Mouse (Mus musculus): ENCODE results near the gene Tmem131l. TPM values are rescaled to one million over a fixed set of nuclear protein-coding genes. Genes with fewer than 3 reads are reported as not detected.

The Tmem131l gene
- polyA plus RNA-seq, 1 experiment from 2014 or later, result 123 TPM

DNA sequence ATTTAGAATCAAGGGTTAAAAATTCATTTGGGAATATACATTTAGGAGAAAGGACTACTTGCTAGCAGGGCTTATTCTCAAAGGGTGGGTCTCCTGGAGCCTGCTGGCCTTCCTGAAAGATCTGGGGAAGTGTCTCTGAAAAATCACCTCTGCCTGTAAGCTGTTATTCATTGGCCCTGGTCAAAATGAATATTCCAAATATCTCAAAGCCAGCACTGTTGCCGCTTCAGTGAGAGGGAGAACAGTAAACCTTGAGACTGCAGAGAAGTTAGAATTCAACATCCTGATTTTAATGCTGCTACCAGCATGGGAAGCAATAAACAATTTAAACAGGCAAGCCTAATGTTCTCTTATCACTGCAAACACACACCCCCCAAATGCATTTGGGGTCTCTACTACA lies 1.8 kb downstream of the Tmem131l start:
- peak overlapping the region; percentile 99 for H3K9ac ChIP-seq (ENCODE audit: low read length)
- ATAC-seq (no peak), DNase-seq (ENCODE audit: low spot score) (no peak)
- H3K4me1 ChIP-seq (ENCODE audit: control insufficient read depth, insufficient read depth, low read length), result peaks cover 52% of the 10 kb centered on the region
- peaks cover 14% of the 10 kb centered on the region for H3K36me3 ChIP-seq (ENCODE audit: control insufficient read depth, insufficient read depth, low read length)
- H3K4me2 ChIP-seq (ENCODE audit: low read length), result peak overlapping the region; percentile 90
- peak overlapping the region; percentile 98 for H3K4me3 ChIP-seq (ENCODE audit: low read depth, low read length)
- no peak overlapping the region for H3K27ac ChIP-seq (ENCODE audit: low read depth, low read length)
- WGBS, result 37% methylated on average over 1 of the region's 1 CpGs
- H3K27me3 ChIP-seq (replicated peaks; ENCODE audit: control insufficient read depth, insufficient read depth, low read length), result no peaks in the 10 kb centered on the region
- no peaks in the 10 kb centered on the region for H3K9me3 ChIP-seq (replicated peaks; ENCODE audit: control insufficient read depth, low read length)

GRCm38 (mm10) chr3:84037536-84037935 lies 2.4 kb downstream of the Tmem131l start:
- H3K27ac ChIP-seq (ENCODE audit: low read depth, low read length), result no peak overlapping the region
- no peaks in the 10 kb centered on the region for H3K9me3 ChIP-seq (replicated peaks; ENCODE audit: control insufficient read depth, low read length)
- WGBS, result 83% methylated on average over 3 of the region's 3 CpGs
- H3K4me3 ChIP-seq (ENCODE audit: low read depth, low read length), result peak overlapping the region; percentile 98
- no peaks in the 10 kb centered on the region for H3K27me3 ChIP-seq (replicated peaks; ENCODE audit: control insufficient read depth, insufficient read depth, low read length)
- peaks cover 18% of the 10 kb centered on the region for H3K36me3 ChIP-seq (ENCODE audit: control insufficient read depth, insufficient read depth, low read length)
- ATAC-seq (no peak), DNase-seq (ENCODE audit: low spot score) (no peak)
- peaks cover 53% of the 10 kb centered on the region for H3K4me1 ChIP-seq (ENCODE audit: control insufficient read depth, insufficient read depth, low read length)
- H3K4me2 ChIP-seq (ENCODE audit: low read length), result peak overlapping the region; percentile 90
- peak overlapping the region; percentile 99 for H3K9ac ChIP-seq (ENCODE audit: low read length)

DNA sequence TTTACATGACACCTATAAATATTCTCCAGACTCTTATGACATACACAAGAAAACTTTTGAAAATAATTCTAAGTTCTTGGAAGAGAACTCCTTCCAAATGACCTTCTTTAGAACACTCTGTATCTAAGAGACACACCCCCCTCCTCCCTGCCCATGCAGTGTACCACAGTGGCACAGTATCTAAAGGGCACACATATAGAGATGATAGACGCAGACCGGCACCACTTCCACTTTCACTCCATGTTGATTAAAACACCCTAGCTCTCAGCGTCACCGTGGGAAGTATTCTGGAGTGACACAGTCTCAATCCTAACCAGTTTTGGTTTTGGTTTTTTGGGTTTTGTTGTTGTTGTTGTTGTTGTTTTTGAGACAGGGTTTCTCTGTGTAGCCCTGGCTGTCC lies 3.1 kb downstream of the Tmem131l start:
- DNase-seq (ENCODE audit: low spot score) (no peak), ATAC-seq (no peak)
- 88% methylated on average over 4 of the region's 4 CpGs for WGBS
- Histone ChIP-seq H3K27me3 (replicated peaks; ENCODE audit: control insufficient read depth, insufficient read depth, low read length) (no peaks in the 10 kb centered on the region), H3K4me1 (ENCODE audit: control insufficient read depth, insufficient read depth, low read length) (peaks cover 53% of the 10 kb centered on the region), H3K36me3 (ENCODE audit: control insufficient read depth, insufficient read depth, low read length) (peaks cover 18% of the 10 kb centered on the region), H3K9ac (ENCODE audit: low read length) (no peak overlapping the region), H3K4me2 (ENCODE audit: low read length) (peak overlapping the region; percentile 90), H3K27ac (ENCODE audit: low read depth, low read length) (no peak overlapping the region), H3K4me3 (ENCODE audit: low read depth, low read length) (no peak overlapping the region), H3K9me3 (replicated peaks; ENCODE audit: control insufficient read depth, low read length) (no peaks in the 10 kb centered on the region)

GRCm38 (mm10) chr3:84035728-84036364 lies 4.1 kb downstream of the Tmem131l start:
- H3K4me1 ChIP-seq (ENCODE audit: control insufficient read depth, insufficient read depth, low read length), result peaks cover 49% of the 10 kb centered on the region
- H3K27me3 ChIP-seq (replicated peaks; ENCODE audit: control insufficient read depth, insufficient read depth, low read length), result no peaks in the 10 kb centered on the region
- WGBS, result 92% methylated on average over 6 of the region's 6 CpGs
- peaks cover 27% of the 10 kb centered on the region for H3K36me3 ChIP-seq (ENCODE audit: control insufficient read depth, insufficient read depth, low read length)
- no peak overlapping the region for H3K27ac ChIP-seq (ENCODE audit: low read depth, low read length)
- peak overlapping the region; percentile 28 for H3K4me2 ChIP-seq (ENCODE audit: low read length)
- ATAC-seq (no peak), DNase-seq (ENCODE audit: low spot score) (no peak)
- H3K9me3 ChIP-seq (replicated peaks; ENCODE audit: control insufficient read depth, low read length), result no peaks in the 10 kb centered on the region
- H3K9ac ChIP-seq (ENCODE audit: low read length), result no peak overlapping the region
- H3K4me3 ChIP-seq (ENCODE audit: low read depth, low read length), result no peak overlapping the region

DNA sequence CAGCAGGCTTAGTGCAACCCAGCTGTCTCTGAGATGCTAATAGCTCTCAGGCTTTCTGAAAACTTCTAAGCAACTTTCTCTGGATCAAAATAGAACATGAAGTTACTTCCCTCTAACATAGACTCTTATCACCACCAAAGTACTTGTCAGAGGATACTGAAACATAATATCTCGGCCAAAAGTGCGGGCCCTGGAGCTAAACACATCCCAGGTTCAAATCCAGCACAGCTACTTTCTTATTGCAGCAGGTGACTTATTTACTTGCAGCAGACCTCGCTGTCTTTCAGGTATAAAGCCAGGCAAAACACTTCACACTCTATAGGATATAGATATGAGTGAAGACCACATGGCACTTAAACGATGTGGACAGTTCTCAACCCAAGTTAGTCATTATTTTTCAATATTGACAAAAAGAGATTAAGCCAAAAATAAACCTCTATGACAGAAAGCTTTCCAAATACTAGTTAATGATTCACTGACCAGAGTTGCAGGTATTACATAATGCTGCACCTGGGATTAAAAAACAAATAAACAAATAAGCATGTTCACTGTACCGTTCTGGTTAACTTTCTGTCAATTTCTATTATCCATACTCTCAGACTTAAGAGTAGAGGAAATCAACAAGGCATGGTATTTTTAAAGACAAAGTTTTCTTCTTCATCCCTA lies 5.7 kb downstream of the Tmem131l start:
- no peaks in the 10 kb centered on the region for H3K9me3 ChIP-seq (replicated peaks; ENCODE audit: control insufficient read depth, low read length)
- no peaks in the 10 kb centered on the region for H3K27me3 ChIP-seq (replicated peaks; ENCODE audit: control insufficient read depth, insufficient read depth, low read length)
- peaks cover 49% of the 10 kb centered on the region for H3K4me1 ChIP-seq (ENCODE audit: control insufficient read depth, insufficient read depth, low read length)
- H3K9ac ChIP-seq (ENCODE audit: low read length), result no peak overlapping the region
- H3K4me3 ChIP-seq (ENCODE audit: low read depth, low read length), result no peak overlapping the region
- peak overlapping the region; percentile 21; the same call in 1 of the 2 replicates for H3K4me2 ChIP-seq (ENCODE audit: low read length)
- ATAC-seq, result no peak
- H3K36me3 ChIP-seq (ENCODE audit: control insufficient read depth, insufficient read depth, low read length), result peaks cover 39% of the 10 kb centered on the region
- H3K27ac ChIP-seq (ENCODE audit: low read depth, low read length), result no peak overlapping the region
- DNase-seq (ENCODE audit: low spot score), result no peak
- 90% methylated on average over 5 of the region's 5 CpGs for WGBS

DNA sequence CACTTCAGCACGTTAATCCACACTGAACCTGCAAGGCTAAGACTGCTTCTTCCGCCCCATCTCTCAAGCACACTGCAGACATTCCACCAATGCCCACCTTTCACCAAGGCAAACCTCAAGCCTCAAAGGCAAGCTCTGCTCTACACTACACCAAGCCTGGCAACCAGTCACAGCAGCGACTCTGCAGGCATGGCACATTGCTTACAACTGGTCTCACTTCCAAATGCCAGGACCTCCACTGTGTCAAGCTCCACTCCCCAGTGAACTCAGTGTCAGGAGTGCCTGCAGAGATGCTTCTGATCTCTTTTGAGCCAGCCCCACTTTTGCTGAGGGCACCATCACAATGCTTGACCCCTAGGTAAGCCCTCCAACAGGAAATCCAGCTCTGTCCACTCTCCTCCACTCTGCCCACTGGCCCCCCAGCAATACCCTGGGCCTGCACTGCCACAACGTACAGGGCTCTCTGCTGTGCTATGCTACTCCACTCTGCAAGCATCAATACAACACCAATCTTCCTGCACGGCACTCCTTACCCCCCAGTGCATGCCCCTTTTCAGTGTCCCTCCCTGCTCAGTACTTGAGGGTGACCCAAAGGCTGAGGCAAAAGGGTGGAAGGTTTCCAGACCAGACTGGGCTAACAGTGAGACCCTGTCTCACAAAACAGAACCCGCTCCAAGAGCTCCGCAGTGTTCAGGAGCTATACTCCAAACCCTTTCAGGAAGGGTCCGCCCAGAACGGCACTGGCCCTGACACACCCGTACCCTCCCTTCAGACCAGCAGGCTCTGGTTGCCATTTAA lies 6.8 kb downstream of the Tmem131l start:
- Histone ChIP-seq H3K27ac (ENCODE audit: low read depth, low read length) (no peak overlapping the region; the same call in 1 of the 2 replicates), H3K9ac (ENCODE audit: low read length) (peak overlapping the region; percentile 21), H3K4me1 (ENCODE audit: control insufficient read depth, insufficient read depth, low read length) (peaks cover 46% of the 10 kb centered on the region), H3K9me3 (replicated peaks; ENCODE audit: control insufficient read depth, low read length) (no peaks in the 10 kb centered on the region), H3K27me3 (replicated peaks; ENCODE audit: control insufficient read depth, insufficient read depth, low read length) (no peaks in the 10 kb centered on the region), H3K36me3 (ENCODE audit: control insufficient read depth, insufficient read depth, low read length) (peaks cover 49% of the 10 kb centered on the region), H3K4me3 (ENCODE audit: low read depth, low read length) (no peak overlapping the region), H3K4me2 (ENCODE audit: low read length) (peak overlapping the region; percentile 21; the same call in 1 of the 2 replicates)
- WGBS, result 81% methylated on average over 10 of the region's 10 CpGs
- no peak for ATAC-seq
- no peak for DNase-seq (ENCODE audit: low spot score)

DNA sequence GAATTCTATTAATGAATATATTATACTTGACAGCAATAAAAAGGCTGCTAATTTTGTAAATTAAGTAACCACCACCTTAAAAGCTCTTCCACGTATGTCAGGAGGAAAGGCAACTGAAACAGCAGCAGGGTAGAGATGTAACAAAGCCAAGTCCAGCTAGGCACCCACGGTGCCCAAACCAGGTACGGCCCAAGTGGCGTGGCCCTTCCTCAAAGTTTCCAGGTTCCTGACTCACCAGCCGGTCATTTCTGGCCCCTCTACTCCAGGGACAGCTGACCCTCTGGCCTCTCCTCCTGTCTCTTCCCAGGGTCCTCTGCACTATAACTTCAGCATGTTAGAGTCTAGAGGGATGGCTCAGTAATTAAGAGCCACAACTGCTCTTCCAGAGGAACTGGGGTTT lies 7.6 kb downstream of the Tmem131l start:
- Histone ChIP-seq H3K27me3 (replicated peaks; ENCODE audit: control insufficient read depth, insufficient read depth, low read length) (no peaks in the 10 kb centered on the region), H3K9me3 (replicated peaks; ENCODE audit: control insufficient read depth, low read length) (no peaks in the 10 kb centered on the region), H3K36me3 (ENCODE audit: control insufficient read depth, insufficient read depth, low read length) (peaks cover 55% of the 10 kb centered on the region), H3K4me3 (ENCODE audit: low read depth, low read length) (no peak overlapping the region), H3K27ac (ENCODE audit: low read depth, low read length) (no peak overlapping the region), H3K9ac (ENCODE audit: low read length) (no peak overlapping the region), H3K4me1 (ENCODE audit: control insufficient read depth, insufficient read depth, low read length) (peaks cover 44% of the 10 kb centered on the region), H3K4me2 (ENCODE audit: low read length) (no peak overlapping the region)
- ATAC-seq (no peak), DNase-seq (ENCODE audit: low spot score) (no peak)
- 91% methylated on average over 5 of the region's 5 CpGs for WGBS

- DNase-seq (ENCODE audit: low spot score), result no peak
- Histone ChIP-seq H3K4me2 (ENCODE audit: low read length) (no peak overlapping the region), H3K9me3 (replicated peaks; ENCODE audit: control insufficient read depth, low read length) (no peaks in the 10 kb centered on the region), H3K27ac (ENCODE audit: low read depth, low read length) (no peak overlapping the region), H3K4me1 (ENCODE audit: control insufficient read depth, insufficient read depth, low read length) (peaks cover 37% of the 10 kb centered on the region), H3K27me3 (replicated peaks; ENCODE audit: control insufficient read depth, insufficient read depth, low read length) (no peaks in the 10 kb centered on the region), H3K36me3 (ENCODE audit: control insufficient read depth, insufficient read depth, low read length) (peaks cover 63% of the 10 kb centered on the region), H3K4me3 (ENCODE audit: low read depth, low read length) (no peak overlapping the region), H3K9ac (ENCODE audit: low read length) (no peak overlapping the region)
- no peak for ATAC-seq
- WGBS, result 81% methylated on average over 3 of the region's 3 CpGs
Observed at GRCm38 (mm10) chr3:84031216-84031615, 8.8 kb downstream of the Tmem131l start.

Measured in forebrain, embryonic 14.5 days (tissue).